Mouse (Mus musculus) G1E (cell line): ENCODE data around the gene Dnm3.

Experiments
- CTCF ChIP-seq: IDR thresholded peaks from 2 replicates; pipeline ENCODE4 v1.5.1; 2012; ENCODE audit warnings: low read depth, low read length, inconsistent platforms, mixed read lengths
- GATA1 ChIP-seq: IDR thresholded peaks from 2 replicates; pipeline ENCODE4 v1.6.1; 2012; ENCODE audit warnings: borderline replicate concordance, low read length, inconsistent platforms, mixed read lengths

DNA sequence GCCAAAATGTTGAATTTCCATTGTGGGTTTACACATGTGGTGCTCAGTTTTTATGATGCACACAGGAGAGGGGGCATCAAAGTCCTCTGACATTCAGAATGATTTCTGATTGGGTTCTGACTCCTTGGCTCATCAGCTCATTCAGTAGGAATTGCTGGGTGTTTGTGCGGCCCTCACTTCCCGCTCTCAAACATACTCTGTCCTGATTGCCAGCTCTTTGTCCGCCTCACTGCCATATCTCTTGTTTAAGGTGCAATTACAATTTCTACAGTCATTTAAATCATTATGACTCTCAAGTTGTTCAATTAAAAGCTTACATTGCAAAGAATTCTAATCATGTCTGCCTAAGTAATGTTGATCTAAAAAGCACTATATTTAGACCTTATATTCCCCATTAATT lies 179.3 kb downstream of the Dnm3 start:
- TF ChIP-seq GATA1: no peak
- TF ChIP-seq CTCF: no peak
